Mouse (Mus musculus) lung, embryonic 14.5 days (tissue): Measurements from ENCODE around the gene Nat9. TPM values are rescaled to one million over a fixed set of nuclear protein-coding genes. Genes with fewer than 3 reads are reported as not detected.

Experiments
- ATAC-seq: fragments of 200-750 bp; cut with Nextera tagmentation; 2 replicates; pipeline ENCODE4 v1.8.0; 2017; ENCODE audit warnings: mild to moderate bottlenecking, moderate TSS enrichment, moderate library complexity; ENCODE audit not compliant: insufficient read depth
- DNase-seq: peaks from one replicate; pipeline ENCODE4 v3.0.0-alpha.2; 2015
- H3K27ac ChIP-seq: fragments of 300-500 bp; sonication (generic); 2 replicates; pipeline ENCODE4 v1.5.1; 2014; ENCODE audit warnings: low read depth, mild to moderate bottlenecking, moderate library complexity
- H3K27me3 ChIP-seq: fragments of 300-500 bp; sonication (generic); 2 replicates; pipeline ENCODE4 v1.6.1; 2014; ENCODE audit warnings: low read length, control low read depth; ENCODE audit not compliant: insufficient read depth
- H3K36me3 ChIP-seq: fragments of 300-500 bp; sonication (generic); 2 replicates; pipeline ENCODE4 v1.6.1; 2014; ENCODE audit warnings: control low read depth; ENCODE audit not compliant: insufficient read depth
- H3K4me1 ChIP-seq: fragments of 300-500 bp; sonication (generic); 2 replicates; pipeline ENCODE4 v1.6.1; 2014; ENCODE audit warnings: antibody characterized with exemption, control low read depth; ENCODE audit not compliant: insufficient read depth
- H3K4me2 ChIP-seq: fragments of 300-500 bp; sonication (generic); 2 replicates; pipeline ENCODE4 v1.6.1; 2014; ENCODE audit warnings: mild to moderate bottlenecking
- H3K4me3 ChIP-seq: fragments of 300-500 bp; sonication (generic); 2 replicates; pipeline ENCODE4 v1.5.1; 2014; ENCODE audit warnings: low read depth, low read length
- H3K9ac ChIP-seq: fragments of 300-500 bp; sonication (generic); 2 replicates; pipeline ENCODE4 v1.6.1; 2014
- H3K9me3 ChIP-seq: fragments of 300-500 bp; sonication (generic); 2 replicates; pipeline ENCODE4 v1.6.1; 2016; ENCODE audit warnings: low read depth, low read length, control low read depth
- CTCF ChIP-seq: IDR thresholded peaks from 2 replicates; pipeline ENCODE4 v1.5.1; 2016; ENCODE audit warnings: antibody characterized with exemption, low read depth
- WGBS: fragments of 180-500 bp; shearing (Covaris S2); extraction: QIAGEN DNeasy Blood & Tissue Kit; methylation state at CpG from one replicate; pipeline ENCODE4 v1.1.7; 2014; 5-methylcytosine and 5-hydroxymethylcytosine counted together
- polyA plus RNA-seq: library from polyadenylated mRNA; unstranded; fragments of >200 nt; fragmentation: Nextera tagmentation; extraction: Ambion mirVana; gene quantifications from 2 replicates; pipeline ENCODE4 v1.2.1, GENCODE M21; 2014

The Nat9 gene
- polyA plus RNA-seq, 1 experiment from 2014 or later: 17.9 TPM

- 87% methylated on average over 9 of the region's 9 CpGs for WGBS
- no peaks in the 10 kb centered on the region for H3K4me1 ChIP-seq
- no peak overlapping the region for H3K4me2 ChIP-seq
- H3K27me3 ChIP-seq: 0 out of 2 replicates have a peak, but pooled peaks cover 7% of the 10 kb centered on the region
- H3K4me3 ChIP-seq: no peak overlapping the region
- H3K9me3 ChIP-seq: no peaks in the 10 kb centered on the region
- H3K27ac ChIP-seq: no peak overlapping the region
- no peak for DNase-seq
- peaks cover 34% of the 10 kb centered on the region; the same call in 1 of the 2 replicates for H3K36me3 ChIP-seq
- ATAC-seq: no peak
- H3K9ac ChIP-seq: no peak overlapping the region
- no peak for TF ChIP-seq CTCF
Observed at GRCm38 (mm10) chr11:115202756-115203155, 15.1 kb upstream of the Nat9 start.

- no peaks in the 10 kb centered on the region for H3K9me3 ChIP-seq
- H3K27ac ChIP-seq: no peak overlapping the region
- ATAC-seq (peak; percentile 83), DNase-seq (peak; percentile 90)
- H3K4me3 ChIP-seq: no peak overlapping the region
- H3K4me1 ChIP-seq: no peaks in the 10 kb centered on the region
- TF ChIP-seq CTCF: peak; percentile 97
- 14% methylated on average over 12 of the region's 12 CpGs for WGBS
- 0 out of 2 replicates have a peak, but pooled peaks cover 7% of the 10 kb centered on the region for H3K27me3 ChIP-seq
- H3K9ac ChIP-seq: no peak overlapping the region
- no peak overlapping the region for H3K4me2 ChIP-seq
- peaks cover 38% of the 10 kb centered on the region; the same call in 1 of the 2 replicates for H3K36me3 ChIP-seq
Observed at GRCm38 (mm10) chr11:115202316-115202715, 14.7 kb upstream of the Nat9 start.

- ATAC-seq: no peak
- WGBS: 85% methylated on average over 4 of the region's 4 CpGs
- TF ChIP-seq CTCF: no peak
- H3K9ac ChIP-seq: no peak overlapping the region
- H3K9me3 ChIP-seq: no peaks in the 10 kb centered on the region
- H3K27ac ChIP-seq: no peak overlapping the region
- no peak overlapping the region for H3K4me2 ChIP-seq
- 0 out of 2 replicates have a peak, but pooled peaks cover 4% of the 10 kb centered on the region for H3K27me3 ChIP-seq
- H3K4me3 ChIP-seq: no peak overlapping the region
- peaks cover 23% of the 10 kb centered on the region; the same call in 1 of the 2 replicates for H3K36me3 ChIP-seq
- H3K4me1 ChIP-seq: no peaks in the 10 kb centered on the region
- DNase-seq: no peak
Observed at GRCm38 (mm10) chr11:115200520-115200919, 12.9 kb upstream of the Nat9 start.

- ATAC-seq: no peak
- H3K27me3 ChIP-seq: 0 out of 2 replicates have a peak, but pooled peaks cover 4% of the 10 kb centered on the region
- no peak for DNase-seq
- H3K4me3 ChIP-seq: no peak overlapping the region
- peaks cover 16% of the 10 kb centered on the region; the same call in 1 of the 2 replicates for H3K36me3 ChIP-seq
- H3K4me1 ChIP-seq: no peaks in the 10 kb centered on the region
- no peak overlapping the region for H3K9ac ChIP-seq
- H3K9me3 ChIP-seq: no peaks in the 10 kb centered on the region
- no peak for TF ChIP-seq CTCF
- H3K4me2 ChIP-seq: no peak overlapping the region
- WGBS: 33% methylated on average over 12 of the region's 12 CpGs
- H3K27ac ChIP-seq: no peak overlapping the region
Observed at GRCm38 (mm10) chr11:115198932-115199384, 11.3 kb upstream of the Nat9 start.

- H3K27ac ChIP-seq: no peak overlapping the region
- no peaks in the 10 kb centered on the region for H3K9me3 ChIP-seq
- no peak overlapping the region for H3K4me2 ChIP-seq
- DNase-seq: no peak
- H3K27me3 ChIP-seq: no peaks in the 10 kb centered on the region
- H3K4me3 ChIP-seq: no peak overlapping the region
- WGBS: 69% methylated on average over 8 of the region's 8 CpGs
- ATAC-seq: no peak
- H3K9ac ChIP-seq: no peak overlapping the region
- TF ChIP-seq CTCF: no peak
- no peaks in the 10 kb centered on the region for H3K4me1 ChIP-seq
- peaks cover 12% of the 10 kb centered on the region; the same call in 1 of the 2 replicates for H3K36me3 ChIP-seq
Observed at GRCm38 (mm10) chr11:115197558-115197957, 9.9 kb upstream of the Nat9 start.

- TF ChIP-seq CTCF: no peak
- H3K36me3 ChIP-seq: peaks cover 8% of the 10 kb centered on the region; the same call in 1 of the 2 replicates
- no peak for ATAC-seq
- H3K4me2 ChIP-seq: no peak overlapping the region
- H3K4me1 ChIP-seq: no peaks in the 10 kb centered on the region
- H3K9ac ChIP-seq: no peak overlapping the region
- no peaks in the 10 kb centered on the region for H3K9me3 ChIP-seq
- no peaks in the 10 kb centered on the region for H3K27me3 ChIP-seq
- no peak overlapping the region for H3K27ac ChIP-seq
- WGBS: 60% methylated on average over 5 of the region's 5 CpGs
- H3K4me3 ChIP-seq: no peak overlapping the region
- DNase-seq: no peak
Observed at GRCm38 (mm10) chr11:115195933-115196332, 8.3 kb upstream of the Nat9 start.

- Histone ChIP-seq H3K9me3 (no peaks in the 10 kb centered on the region), H3K4me2 (no peak overlapping the region), H3K27ac (no peak overlapping the region), H3K36me3 (peaks cover 6% of the 10 kb centered on the region; the same call in 1 of the 2 replicates), H3K27me3 (no peaks in the 10 kb centered on the region), H3K9ac (no peak overlapping the region), H3K4me3 (no peak overlapping the region), H3K4me1 (no peaks in the 10 kb centered on the region)
- ATAC-seq (no peak), DNase-seq (no peak)
- 69% methylated on average over 6 of the region's 6 CpGs for WGBS
- no peak for TF ChIP-seq CTCF
Observed at GRCm38 (mm10) chr11:115194693-115195092, 7.0 kb upstream of the Nat9 start.
